Mouse (Mus musculus) MEL (cell line): ENCODE data around the gene Plekhg1. TPM values are rescaled to one million over a fixed set of nuclear protein-coding genes. Genes with fewer than 3 reads are reported as not detected.

Source experiments
- DNase-seq: peaks from one replicate; pipeline ENCODE4 v3.0.0; 2011; ENCODE audit warnings: low read depth, low spot score
- H3K27ac ChIP-seq: 2 replicates; pipeline ENCODE4 v1.5.1; 2012; ENCODE audit warnings: low read depth, mild to moderate bottlenecking, control low read depth, low read length, moderate library complexity; ENCODE audit not compliant: control insufficient read depth
- H3K27me3 ChIP-seq, 2 experiments: fragments of 150-350 bp in 1 of 2; sonication (generic) in 1 of 2; 2 replicates each; pipeline ENCODE4 v1.6.1; 2012; ENCODE audit warnings: low read length in 2 of 2, mild to moderate bottlenecking in 2 of 2, improper control_type of control experiment in 1 of 2, moderate library complexity in 1 of 2; ENCODE audit not compliant: insufficient read depth in 2 of 2, control insufficient read depth in 1 of 2
- H3K36me3 ChIP-seq, 2 experiments: 2 replicates each; pipeline ENCODE4 v1.6.1; 2012 to 2014; ENCODE audit warnings: low read length in 2 of 2, improper control_type of control experiment in 1 of 2, inconsistent platforms in 1 of 2, mild to moderate bottlenecking in 1 of 2; ENCODE audit not compliant: insufficient read depth in 2 of 2, control insufficient read depth in 1 of 2
- H3K4me1 ChIP-seq, 2 experiments: fragments of 150-350 bp in 1 of 2; sonication (generic) in 1 of 2; 2 replicates each; pipeline ENCODE4 v1.6.1; 2012; ENCODE audit warnings: low read length in 2 of 2, improper control_type of control experiment in 1 of 2, mild to moderate bottlenecking in 1 of 2; ENCODE audit not compliant: insufficient read depth in 2 of 2, control insufficient read depth in 1 of 2
- H3K4me3 ChIP-seq, 2 experiments: fragments of 150-350 bp in 1 of 2; sonication (generic) in 1 of 2; 2 replicates each; pipeline ENCODE4 v1.5.1; 2012; ENCODE audit warnings: low read depth in 2 of 2, low read length in 2 of 2, mild to moderate bottlenecking in 2 of 2, moderate library complexity in 2 of 2, control low read depth in 1 of 2, improper control_type of control experiment in 1 of 2; ENCODE audit not compliant: control insufficient read depth in 1 of 2, insufficient read depth in 1 of 2
- H3K79me2 ChIP-seq: 2 replicates; pipeline ENCODE4 v1.6.1; 2012; ENCODE audit warnings: mild to moderate bottlenecking, low read length, moderate library complexity; ENCODE audit not compliant: control insufficient read depth, poor library complexity, insufficient read depth
- H3K9ac ChIP-seq: 2 replicates; pipeline ENCODE4 v1.6.1; 2012; ENCODE audit warnings: low read depth, mild to moderate bottlenecking, control low read depth, low read length, moderate library complexity; ENCODE audit not compliant: control insufficient read depth, poor library complexity, severe bottlenecking
- H3K9me3 ChIP-seq: fragments of 150-350 bp; sonication (generic); replicated peaks from 2 replicates; pipeline ENCODE4 v1.6.1; 2012; ENCODE audit warnings: mild to moderate bottlenecking, low read length, improper control_type of control experiment, moderate library complexity; ENCODE audit not compliant: insufficient read depth
- CHD2 ChIP-seq: IDR thresholded peaks from 2 replicates; pipeline ENCODE4 v1.6.1; 2011; ENCODE audit warnings: low read length, improper control_type of control experiment
- ETS1 ChIP-seq: IDR thresholded peaks from 2 replicates; pipeline ENCODE4 v1.6.1; 2012; ENCODE audit warnings: low read depth, mild to moderate bottlenecking, inconsistent platforms, low read length, improper control_type of control experiment, moderate library complexity
- GABPA ChIP-seq: IDR thresholded peaks from 2 replicates; pipeline ENCODE4 v1.6.1; 2012; ENCODE audit warnings: low read depth, mild to moderate bottlenecking, inconsistent platforms, low read length, improper control_type of control experiment, moderate library complexity
- JUND ChIP-seq: IDR thresholded peaks from 2 replicates; pipeline ENCODE4 v1.6.1; 2011; ENCODE audit warnings: low read depth, mild to moderate bottlenecking, improper control_type of control experiment, low read length
- MAX ChIP-seq: IDR thresholded peaks from 2 replicates; pipeline ENCODE4 v1.6.1; 2011; ENCODE audit warnings: low read length, improper control_type of control experiment
- MAZ ChIP-seq: IDR thresholded peaks from 2 replicates; pipeline ENCODE4 v1.6.1; 2012; ENCODE audit warnings: low read depth, mild to moderate bottlenecking, inconsistent platforms, low read length, improper control_type of control experiment
- NELFE ChIP-seq: IDR thresholded peaks from 2 replicates; pipeline ENCODE4 v1.6.1; 2011; ENCODE audit warnings: low read depth, low read length, improper control_type of control experiment
- POLR2AphosphoS2 ChIP-seq: IDR thresholded peaks from 2 replicates; pipeline ENCODE4 v1.6.1; 2011; ENCODE audit warnings: low read length, improper control_type of control experiment
- POLR2AphosphoS5 ChIP-seq: IDR thresholded peaks from 2 replicates; pipeline ENCODE4 v1.6.1; 2012; ENCODE audit warnings: low read depth, borderline replicate concordance, mild to moderate bottlenecking, inconsistent platforms, low read length, moderate library complexity, mixed read lengths
- RAD21 ChIP-seq: IDR thresholded peaks from 2 replicates; pipeline ENCODE4 v1.6.1; 2011; ENCODE audit warnings: mild to moderate bottlenecking, low read depth, low read length, improper control_type of control experiment
- SMC3 ChIP-seq: IDR thresholded peaks from 2 replicates; pipeline ENCODE4 v1.6.1; 2011; ENCODE audit warnings: low read depth, low read length, improper control_type of control experiment
- USF1 ChIP-seq: IDR thresholded peaks from 2 replicates; pipeline ENCODE4 v1.6.1; 2014; ENCODE audit warnings: low read depth, mild to moderate bottlenecking, inconsistent platforms, low read length, improper control_type of control experiment, moderate library complexity
- USF2 ChIP-seq, 2 experiments: IDR thresholded peaks; 2 replicates each; pipeline ENCODE4 v1.6.1; 2011 to 2012; ENCODE audit warnings: improper control_type of control experiment in 2 of 2, low read length in 2 of 2, borderline replicate concordance in 1 of 2, inconsistent platforms in 1 of 2, low read depth in 1 of 2, mild to moderate bottlenecking in 1 of 2; ENCODE audit not compliant: insufficient read depth in 1 of 2
- ZC3H11A ChIP-seq: IDR thresholded peaks from 2 replicates; pipeline ENCODE4 v1.6.1; 2012; ENCODE audit warnings: low read depth, mild to moderate bottlenecking, inconsistent platforms, low read length, improper control_type of control experiment
- ZMIZ1 ChIP-seq: IDR thresholded peaks from 2 replicates; pipeline ENCODE4 v1.6.1; 2012; ENCODE audit warnings: low read depth, mild to moderate bottlenecking, inconsistent platforms, low read length, improper control_type of control experiment, moderate library complexity
- polyA plus RNA-seq, 2 experiments: library from polyadenylated mRNA; stranded (reverse) in 1 of 2; unstranded in 1 of 2; fragments of >175 nt in 1 of 2; fragments of >200 nt in 1 of 2; gene quantifications; 2 replicates each; pipeline versions ENCODE4 v1.2.1 to v1.2.4; 2012; ENCODE audit warnings: low replicate concordance in 2 of 2, low read depth in 1 of 2; ENCODE audit not compliant: insufficient read length in 2 of 2, insufficient read depth in 1 of 2, missing spikeins in 1 of 2
- total RNA-seq: library from RNA; depleted of rRNA; stranded (reverse); fragments of 300-350 nt; gene quantifications from 2 replicates; pipeline ENCODE4 v1.2.3, GENCODE M21; 2012

Gene Plekhg1
- total and polyA plus RNA-seq, 3 experiments, result 0.01 TPM; not detected in 2

- TF ChIP-seq RAD21 (no peak), NELFE (no peak), GABPA (no peak), SMC3 (no peak), MAZ (no peak), POLR2AphosphoS2 (no peak), USF1 (no peak), ZMIZ1 (no peak), USF2 (IDR thresholded peaks at IDR 0.05; ENCODE audit: borderline replicate concordance in 1 of 2, insufficient read depth in 1 of 2, low read depth in 1 of 2, low read length in 2 of 2) (no peak), ETS1 (no peak), JUND (no peak), POLR2AphosphoS5 (no peak), CHD2 (no peak), MAX (no peak)
These were observed 180.4 kb downstream of the Plekhg1 start for GRCm38 (mm10) chr10:3920368-3921152.

GRCm38 (mm10) chr10:3928008-3928545 is 187.9 kb downstream of the Plekhg1 start:
- Histone ChIP-seq H3K27ac (no peak overlapping the region), H3K36me3 (no peaks in the 10 kb centered on the region), H3K79me2 (no peaks in the 10 kb centered on the region), H3K4me1 (no peaks in the 10 kb centered on the region), H3K9me3 (no peaks in the 10 kb centered on the region), H3K9ac (no peak overlapping the region), H3K4me3 (no peak overlapping the region), H3K27me3 (no peaks in the 10 kb centered on the region)
- TF ChIP-seq ZC3H11A (no peak), USF1 (no peak), POLR2AphosphoS5 (no peak)
- DNase-seq, result no peak

More at GRCm38 (mm10) chr10:3920368-3921152, 180.4 kb downstream of the Plekhg1 start:
- Histone ChIP-seq H3K4me1 (no peaks in the 10 kb centered on the region), H3K36me3 (no peaks in the 10 kb centered on the region), H3K27me3 (no peaks in the 10 kb centered on the region), H3K4me3 (no peak overlapping the region), H3K9ac (no peak overlapping the region), H3K79me2 (no peaks in the 10 kb centered on the region), H3K9me3 (no peaks in the 10 kb centered on the region), H3K27ac (no peak overlapping the region)
- no peak for DNase-seq
